Mouse (Mus musculus): ENCODE measurements around the gene Prdx5. TPM values are rescaled to one million over a fixed set of nuclear protein-coding genes. Genes with fewer than 3 reads are reported as not detected.

Gene Prdx5
- polyA plus RNA-seq, 1 experiment = 169 TPM

GRCm38 (mm10) chr19:6913036-6913435 is 3.1 kb upstream of the Prdx5 start:
- no peak for DNase-seq (ENCODE audit: low read depth)
- no peak for TF ChIP-seq CTCF (IDR thresholded peaks at IDR 0.05; ENCODE audit: borderline replicate concordance, extremely low read depth, insufficient read depth, insufficient read length)
- no peak for TF ChIP-seq POLR2A (IDR thresholded peaks at IDR 0.05; ENCODE audit: borderline replicate concordance, extremely low read depth, insufficient read depth, insufficient read length, poor library complexity, severe bottlenecking)

GRCm38 (mm10) chr19:6912205-6912970 is 2.5 kb upstream of the Prdx5 start:
- TF ChIP-seq POLR2A (IDR thresholded peaks at IDR 0.05; ENCODE audit: borderline replicate concordance, extremely low read depth, insufficient read depth, insufficient read length, poor library complexity, severe bottlenecking) (no peak), CTCF (IDR thresholded peaks at IDR 0.05; ENCODE audit: borderline replicate concordance, extremely low read depth, insufficient read depth, insufficient read length) (no peak)
- DNase-seq (ENCODE audit: low read depth) = no peak

GRCm38 (mm10) chr19:6911101-6912074 is 1.5 kb upstream of the Prdx5 start:
- no peak for TF ChIP-seq POLR2A (IDR thresholded peaks at IDR 0.05; ENCODE audit: borderline replicate concordance, extremely low read depth, insufficient read depth, insufficient read length, poor library complexity, severe bottlenecking)
- TF ChIP-seq CTCF (IDR thresholded peaks at IDR 0.05; ENCODE audit: borderline replicate concordance, extremely low read depth, insufficient read depth, insufficient read length) = no peak
- no peak for DNase-seq (ENCODE audit: low read depth)

- peak; percentile 58 for DNase-seq (ENCODE audit: low read depth)
Observed at GRCm38 (mm10) chr19:6910306-6910705, 400 bp upstream of the Prdx5 start.

GRCm38 (mm10) chr19:6909021-6909420 is 885 bp downstream of the Prdx5 start:
- TF ChIP-seq POLR2A (IDR thresholded peaks at IDR 0.05; ENCODE audit: borderline replicate concordance, extremely low read depth, insufficient read depth, insufficient read length, poor library complexity, severe bottlenecking) = no peak
- no peak for TF ChIP-seq CTCF (IDR thresholded peaks at IDR 0.05; ENCODE audit: borderline replicate concordance, extremely low read depth, insufficient read depth, insufficient read length)
- DNase-seq (ENCODE audit: low read depth) = no peak

- TF ChIP-seq POLR2A (IDR thresholded peaks at IDR 0.05; ENCODE audit: borderline replicate concordance, extremely low read depth, insufficient read depth, insufficient read length, poor library complexity, severe bottlenecking) (no peak), CTCF (IDR thresholded peaks at IDR 0.05; ENCODE audit: borderline replicate concordance, extremely low read depth, insufficient read depth, insufficient read length) (no peak)
- no peak for DNase-seq (ENCODE audit: low read depth)
Observed at GRCm38 (mm10) chr19:6907811-6908540, 1.9 kb downstream of the Prdx5 start.

GRCm38 (mm10) chr19:6907094-6907493 is 2.8 kb downstream of the Prdx5 start:
- DNase-seq (ENCODE audit: low read depth) = no peak
- no peak for TF ChIP-seq POLR2A (IDR thresholded peaks at IDR 0.05; ENCODE audit: borderline replicate concordance, extremely low read depth, insufficient read depth, insufficient read length, poor library complexity, severe bottlenecking)
- TF ChIP-seq CTCF (IDR thresholded peaks at IDR 0.05; ENCODE audit: borderline replicate concordance, extremely low read depth, insufficient read depth, insufficient read length) = no peak

- no peak for DNase-seq (ENCODE audit: low read depth)
- TF ChIP-seq CTCF (IDR thresholded peaks at IDR 0.05; ENCODE audit: borderline replicate concordance, extremely low read depth, insufficient read depth, insufficient read length) (no peak), POLR2A (IDR thresholded peaks at IDR 0.05; ENCODE audit: borderline replicate concordance, extremely low read depth, insufficient read depth, insufficient read length, poor library complexity, severe bottlenecking) (no peak)
Observed at GRCm38 (mm10) chr19:6906199-6906598, 3.7 kb downstream of the Prdx5 start.

- no peak for DNase-seq (ENCODE audit: low read depth)
- TF ChIP-seq POLR2A (IDR thresholded peaks at IDR 0.05; ENCODE audit: borderline replicate concordance, extremely low read depth, insufficient read depth, insufficient read length, poor library complexity, severe bottlenecking) = no peak
- no peak for TF ChIP-seq CTCF (IDR thresholded peaks at IDR 0.05; ENCODE audit: borderline replicate concordance, extremely low read depth, insufficient read depth, insufficient read length)
Observed at GRCm38 (mm10) chr19:6905498-6906159, 4.3 kb downstream of the Prdx5 start.

GRCm38 (mm10) chr19:6904846-6905245 is 5.1 kb downstream of the Prdx5 start:
- DNase-seq (ENCODE audit: low read depth) = no peak
- TF ChIP-seq POLR2A (IDR thresholded peaks at IDR 0.05; ENCODE audit: borderline replicate concordance, extremely low read depth, insufficient read depth, insufficient read length, poor library complexity, severe bottlenecking) = no peak
- TF ChIP-seq CTCF (IDR thresholded peaks at IDR 0.05; ENCODE audit: borderline replicate concordance, extremely low read depth, insufficient read depth, insufficient read length) = no peak

GRCm38 (mm10) chr19:6903031-6903430 is 6.9 kb downstream of the Prdx5 start:
- no peak for DNase-seq (ENCODE audit: low read depth)
- no peak for TF ChIP-seq CTCF (IDR thresholded peaks at IDR 0.05; ENCODE audit: borderline replicate concordance, extremely low read depth, insufficient read depth, insufficient read length)
- no peak for TF ChIP-seq POLR2A (IDR thresholded peaks at IDR 0.05; ENCODE audit: borderline replicate concordance, extremely low read depth, insufficient read depth, insufficient read length, poor library complexity, severe bottlenecking)
